Mouse (Mus musculus): Measurements from ENCODE around the gene Abca13. TPM values are rescaled to one million over a fixed set of nuclear protein-coding genes. Genes with fewer than 3 reads are reported as not detected.
"Not testable (repeated sequence)": the region's sequence is repeated elsewhere in the genome, so short reads cannot be mapped to it uniquely, and the experiment has no call there.

The Abca13 gene
- polyA plus RNA-seq, 1 experiment = not detected

- no peaks in the 10 kb centered on the region for H3K36me3 ChIP-seq (ENCODE audit: control insufficient read depth, insufficient read depth, low read length, poor library complexity, severe bottlenecking)
- no peaks in the 10 kb centered on the region for H3K4me1 ChIP-seq (ENCODE audit: control insufficient read depth, insufficient read depth, low read length)
- H3K27ac ChIP-seq (ENCODE audit: insufficient read depth, low read length) = no peak overlapping the region
- H3K27me3 ChIP-seq (ENCODE audit: control insufficient read depth, insufficient read depth, low read length, poor library complexity, severe bottlenecking) = no peaks in the 10 kb centered on the region
- H3K4me3 ChIP-seq (ENCODE audit: low read depth, low read length) = no peak overlapping the region
- TF ChIP-seq EP300 (IDR thresholded peaks at IDR 0.05; ENCODE audit: insufficient read depth, low read depth, low read length) (no peak), CTCF (IDR thresholded peaks at IDR 0.05; ENCODE audit: low read depth, low read length) (peak; percentile 61), POLR2A (IDR thresholded peaks at IDR 0.05; ENCODE audit: insufficient read depth, low read length) (no peak)
- H3K9ac ChIP-seq (ENCODE audit: low read depth, poor library complexity, severe bottlenecking) = no peak overlapping the region
- no peaks in the 10 kb centered on the region for H3K9me3 ChIP-seq (replicated peaks; ENCODE audit: control insufficient read depth, insufficient read depth, low read length, poor library complexity, severe bottlenecking)
Observed at GRCm38 (mm10) chr11:9481511-9481910, 289.8 kb downstream of the Abca13 start.

DNA sequence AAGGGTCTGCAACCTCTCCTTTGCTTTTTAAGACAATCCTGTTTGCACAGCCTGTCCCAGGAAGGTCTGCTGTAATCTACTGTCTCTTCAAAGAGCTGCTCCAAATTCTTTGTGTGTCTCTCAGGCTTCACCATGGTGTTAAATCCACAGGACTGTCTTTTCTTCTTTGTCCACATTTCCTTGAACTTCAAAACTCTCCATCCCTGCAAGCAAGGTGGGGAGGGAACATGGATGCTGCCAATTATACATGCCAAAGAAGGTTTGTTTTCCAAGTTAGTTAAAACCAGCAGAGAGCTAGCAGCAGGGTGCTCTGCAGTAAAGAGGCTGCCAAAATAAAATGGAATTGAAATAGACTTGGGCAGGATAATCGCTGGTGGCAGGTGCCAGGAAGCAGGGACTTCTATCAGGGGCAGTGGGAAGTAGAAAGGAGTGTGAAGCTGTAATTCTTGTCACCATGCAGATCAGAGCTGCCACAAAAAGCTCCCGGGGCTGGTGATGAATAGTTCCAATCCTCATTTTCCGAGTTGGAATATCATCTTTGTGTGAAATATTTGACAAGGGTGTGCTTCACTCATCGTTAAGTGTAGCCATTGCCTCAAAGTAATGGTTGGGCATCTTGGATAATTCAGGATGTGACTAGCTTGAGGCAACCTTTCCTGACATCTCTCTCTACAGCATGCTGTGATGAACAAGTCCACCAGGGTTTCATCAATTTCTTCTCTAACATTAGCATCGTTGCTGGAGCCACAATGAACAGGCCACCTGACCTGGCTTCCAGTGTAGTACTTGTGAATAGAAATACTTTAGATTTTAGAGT lies 308.8 kb downstream of the Abca13 start:
- Histone ChIP-seq H3K27ac (ENCODE audit: insufficient read depth, low read length) (no peak overlapping the region), H3K27me3 (ENCODE audit: control insufficient read depth, insufficient read depth, low read length, poor library complexity, severe bottlenecking) (no peaks in the 10 kb centered on the region), H3K4me3 (ENCODE audit: low read depth, low read length) (no peak overlapping the region), H3K9ac (ENCODE audit: low read depth, poor library complexity, severe bottlenecking) (no peak overlapping the region), H3K4me1 (ENCODE audit: control insufficient read depth, insufficient read depth, low read length) (no peaks in the 10 kb centered on the region), H3K36me3 (ENCODE audit: control insufficient read depth, insufficient read depth, low read length, poor library complexity, severe bottlenecking) (no peaks in the 10 kb centered on the region), H3K9me3 (replicated peaks; ENCODE audit: control insufficient read depth, insufficient read depth, low read length, poor library complexity, severe bottlenecking) (no peaks in the 10 kb centered on the region)
- no peak for TF ChIP-seq POLR2A (IDR thresholded peaks at IDR 0.05; ENCODE audit: insufficient read depth, low read length)
- TF ChIP-seq CTCF (IDR thresholded peaks at IDR 0.05; ENCODE audit: low read depth, low read length) = no peak
- TF ChIP-seq EP300 (IDR thresholded peaks at IDR 0.05; ENCODE audit: insufficient read depth, low read depth, low read length) = no peak

DNA sequence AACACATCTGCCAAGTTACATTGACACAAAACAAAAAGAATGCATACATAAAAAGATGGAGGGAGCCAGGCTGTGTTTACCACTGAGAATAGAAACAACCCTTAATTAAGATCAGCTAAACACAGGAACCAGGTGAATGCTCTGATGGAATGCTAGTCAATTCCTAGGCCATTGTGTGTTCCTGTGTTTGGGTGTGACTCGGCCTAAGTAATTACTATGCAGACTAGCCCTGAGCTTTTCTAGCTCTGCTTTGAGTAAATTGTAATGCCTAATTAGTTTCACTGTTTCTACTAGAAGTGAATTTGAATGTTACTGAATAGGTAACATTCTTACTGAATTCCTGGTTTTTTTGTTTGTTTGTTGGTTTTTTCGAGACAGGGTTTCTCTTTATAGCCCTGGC lies 323.2 kb downstream of the Abca13 start:
- not testable (repeated sequence) for H3K27me3 ChIP-seq (ENCODE audit: control insufficient read depth, insufficient read depth, low read length, poor library complexity, severe bottlenecking); H3K27ac ChIP-seq (ENCODE audit: insufficient read depth, low read length); H3K36me3 ChIP-seq (ENCODE audit: control insufficient read depth, insufficient read depth, low read length, poor library complexity, severe bottlenecking)

GRCm38 (mm10) chr11:9528556-9528955 lies 336.8 kb downstream of the Abca13 start:
- no peak for TF ChIP-seq POLR2A (IDR thresholded peaks at IDR 0.05; ENCODE audit: insufficient read depth, low read length)
- no peaks in the 10 kb centered on the region for H3K9me3 ChIP-seq (replicated peaks; ENCODE audit: control insufficient read depth, insufficient read depth, low read length, poor library complexity, severe bottlenecking)
- H3K9ac ChIP-seq (ENCODE audit: low read depth, poor library complexity, severe bottlenecking) = no peak overlapping the region
- H3K27me3 ChIP-seq (ENCODE audit: control insufficient read depth, insufficient read depth, low read length, poor library complexity, severe bottlenecking) = no peaks in the 10 kb centered on the region
- H3K36me3 ChIP-seq (ENCODE audit: control insufficient read depth, insufficient read depth, low read length, poor library complexity, severe bottlenecking) = no peaks in the 10 kb centered on the region
- no peak overlapping the region for H3K4me3 ChIP-seq (ENCODE audit: low read depth, low read length)
- H3K4me1 ChIP-seq (ENCODE audit: control insufficient read depth, insufficient read depth, low read length) = no peaks in the 10 kb centered on the region
- no peak overlapping the region for H3K27ac ChIP-seq (ENCODE audit: insufficient read depth, low read length)

More for the DNA sequence above, 323.2 kb downstream of the Abca13 start:
- not testable (repeated sequence) for H3K4me3 ChIP-seq (ENCODE audit: low read depth, low read length); H3K9me3 ChIP-seq (replicated peaks; ENCODE audit: control insufficient read depth, insufficient read depth, low read length, poor library complexity, severe bottlenecking); H3K9ac ChIP-seq (ENCODE audit: low read depth, poor library complexity, severe bottlenecking); H3K4me1 ChIP-seq (ENCODE audit: control insufficient read depth, insufficient read depth, low read length)

GRCm38 (mm10) chr11:9531715-9532114 lies 340.0 kb downstream of the Abca13 start:
- no peak overlapping the region for H3K4me3 ChIP-seq (ENCODE audit: low read depth, low read length)
- no peaks in the 10 kb centered on the region for H3K27me3 ChIP-seq (ENCODE audit: control insufficient read depth, insufficient read depth, low read length, poor library complexity, severe bottlenecking)
- no peak overlapping the region for H3K9ac ChIP-seq (ENCODE audit: low read depth, poor library complexity, severe bottlenecking)
- H3K9me3 ChIP-seq (replicated peaks; ENCODE audit: control insufficient read depth, insufficient read depth, low read length, poor library complexity, severe bottlenecking) = no peaks in the 10 kb centered on the region
- H3K4me1 ChIP-seq (ENCODE audit: control insufficient read depth, insufficient read depth, low read length) = no peaks in the 10 kb centered on the region
- no peaks in the 10 kb centered on the region for H3K36me3 ChIP-seq (ENCODE audit: control insufficient read depth, insufficient read depth, low read length, poor library complexity, severe bottlenecking)
- no peak for TF ChIP-seq CTCF (IDR thresholded peaks at IDR 0.05; ENCODE audit: low read depth, low read length)
- TF ChIP-seq EP300 (IDR thresholded peaks at IDR 0.05; ENCODE audit: insufficient read depth, low read depth, low read length) = no peak
- no peak for TF ChIP-seq POLR2A (IDR thresholded peaks at IDR 0.05; ENCODE audit: insufficient read depth, low read length)
- H3K27ac ChIP-seq (ENCODE audit: insufficient read depth, low read length) = no peak overlapping the region

DNA sequence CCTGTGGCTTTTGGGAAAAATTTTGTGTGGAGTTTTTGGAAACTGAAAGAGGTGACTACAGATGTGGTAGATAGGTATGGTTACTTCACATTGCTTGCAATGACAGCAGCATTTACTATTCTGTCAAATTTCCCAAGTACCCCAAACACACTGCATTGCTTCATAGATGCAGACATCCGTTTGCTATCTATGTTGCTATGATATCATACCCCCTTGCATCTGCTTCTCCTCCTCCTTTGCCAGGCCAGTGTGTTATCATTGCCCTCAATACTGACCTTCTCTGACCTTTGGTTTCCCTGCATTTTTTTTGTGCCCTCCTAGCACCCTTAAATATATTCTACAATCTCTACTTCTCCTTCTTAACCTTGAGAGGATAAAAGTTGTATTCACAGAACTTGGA lies 341.4 kb downstream of the Abca13 start:
- no peaks in the 10 kb centered on the region; the same call in 1 of the 2 replicates for H3K27me3 ChIP-seq (ENCODE audit: control insufficient read depth, insufficient read depth, low read length, poor library complexity, severe bottlenecking)
- no peak overlapping the region for H3K9ac ChIP-seq (ENCODE audit: low read depth, poor library complexity, severe bottlenecking)
- no peaks in the 10 kb centered on the region for H3K36me3 ChIP-seq (ENCODE audit: control insufficient read depth, insufficient read depth, low read length, poor library complexity, severe bottlenecking)
- no peak for TF ChIP-seq CTCF (IDR thresholded peaks at IDR 0.05; ENCODE audit: low read depth, low read length)
- TF ChIP-seq POLR2A (IDR thresholded peaks at IDR 0.05; ENCODE audit: insufficient read depth, low read length) = no peak
- no peak for TF ChIP-seq EP300 (IDR thresholded peaks at IDR 0.05; ENCODE audit: insufficient read depth, low read depth, low read length)
- no peak overlapping the region for H3K27ac ChIP-seq (ENCODE audit: insufficient read depth, low read length)
- no peak overlapping the region for H3K4me3 ChIP-seq (ENCODE audit: low read depth, low read length)
- no peaks in the 10 kb centered on the region for H3K9me3 ChIP-seq (replicated peaks; ENCODE audit: control insufficient read depth, insufficient read depth, low read length, poor library complexity, severe bottlenecking)
- no peaks in the 10 kb centered on the region for H3K4me1 ChIP-seq (ENCODE audit: control insufficient read depth, insufficient read depth, low read length)
